Mouse (Mus musculus): Measurements from ENCODE around the gene Pgls.

DNA sequence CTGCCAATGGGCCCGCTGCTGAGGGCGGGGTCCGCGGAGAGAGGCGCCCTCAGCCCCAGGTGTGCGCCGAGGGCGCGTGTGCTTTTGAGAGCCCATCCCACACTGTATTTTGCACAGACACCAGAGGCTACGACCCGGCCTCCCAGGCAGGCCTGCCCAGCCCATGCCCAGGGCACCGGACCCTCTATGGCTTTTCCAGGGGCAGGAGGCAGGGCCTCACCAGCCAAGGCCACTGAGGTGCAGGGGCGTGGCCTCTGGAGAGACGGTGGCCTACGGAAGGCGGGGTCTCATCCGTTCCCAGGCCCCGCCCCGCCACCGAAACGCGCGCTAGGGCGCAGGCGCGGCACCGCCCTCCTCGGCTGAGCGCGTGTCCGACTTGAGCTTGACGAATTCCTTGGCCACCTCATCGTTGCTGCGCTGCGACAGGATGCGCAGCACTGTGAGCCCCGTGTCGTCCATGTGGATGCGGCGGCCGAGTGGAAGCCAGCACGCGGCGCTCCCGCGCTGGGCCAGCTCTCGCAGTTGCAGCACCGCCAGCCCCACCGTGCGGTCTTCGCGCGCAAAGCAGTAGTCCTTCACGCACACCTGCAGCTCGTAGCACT lies 37.2 kb downstream of the Pgls start:
- TF ChIP-seq CTCF (IDR thresholded peaks at IDR 0.05) (peak; percentile 70), EP300 (IDR thresholded peaks at IDR 0.05) (no peak)
